Mouse (Mus musculus) MEL (cell line): ENCODE results near the gene Tarbp1.

Source experiments
- CTCF ChIP-seq, 3 experiments: IDR thresholded peaks in 2 of 3; conservative IDR thresholded peaks in 1 of 3; 2 replicates each; pipeline ENCODE4 v1.5.1; 2011 to 2012; ENCODE audit warnings: low read length in 3 of 3, low read depth in 2 of 3, mild to moderate bottlenecking in 2 of 3, improper control_type of control experiment in 1 of 3, inconsistent platforms in 1 of 3, mixed read lengths in 1 of 3, moderate library complexity in 1 of 3; ENCODE audit not compliant: control insufficient read depth in 1 of 3, insufficient read depth in 1 of 3, poor library complexity in 1 of 3, severe bottlenecking in 1 of 3
- NELFE ChIP-seq: IDR thresholded peaks from 2 replicates; pipeline ENCODE4 v1.6.1; 2011; ENCODE audit warnings: low read depth, low read length, improper control_type of control experiment
- POLR2A ChIP-seq, 2 experiments: IDR thresholded peaks; 2 replicates each; pipeline ENCODE4 v1.6.1; 2011 to 2012; ENCODE audit warnings: low read length in 2 of 2, mild to moderate bottlenecking in 2 of 2, control low read depth in 1 of 2, improper control_type of control experiment in 1 of 2, low read depth in 1 of 2, moderate library complexity in 1 of 2; ENCODE audit not compliant: control insufficient read depth in 1 of 2, insufficient read depth in 1 of 2, poor library complexity in 1 of 2
- RCOR1 ChIP-seq: IDR thresholded peaks from 2 replicates; pipeline ENCODE4 v1.6.1; 2012; ENCODE audit warnings: low read depth, mild to moderate bottlenecking, inconsistent platforms, low read length, improper control_type of control experiment
- TBP ChIP-seq: IDR thresholded peaks from 2 replicates; pipeline ENCODE4 v1.8.0; 2011; ENCODE audit warnings: low read depth, low read length, improper control_type of control experiment
- USF1 ChIP-seq: IDR thresholded peaks from 2 replicates; pipeline ENCODE4 v1.6.1; 2014; ENCODE audit warnings: low read depth, mild to moderate bottlenecking, inconsistent platforms, low read length, improper control_type of control experiment, moderate library complexity
- ZNF384 ChIP-seq: IDR thresholded peaks from 2 replicates; pipeline ENCODE4 v1.6.1; 2012; ENCODE audit warnings: low read depth, mild to moderate bottlenecking, inconsistent platforms, low read length, improper control_type of control experiment

GRCm38 (mm10) chr8:126405030-126405429 lies 69.8 kb downstream of the Tarbp1 start:
- TF ChIP-seq CTCF (IDR thresholded peaks at IDR 0.05 in 2 of 3, conservative IDR thresholded peaks at IDR 0.05 in 1 of 3; ENCODE audit: control insufficient read depth in 1 of 3, insufficient read depth in 1 of 3, low read depth in 2 of 3, low read length in 3 of 3, poor library complexity in 1 of 3, severe bottlenecking in 1 of 3) (no peak), POLR2A (IDR thresholded peaks at IDR 0.05; ENCODE audit: control insufficient read depth in 1 of 2, insufficient read depth in 1 of 2, low read depth in 1 of 2, low read length in 2 of 2, poor library complexity in 1 of 2) (no peak), ZNF384 (no peak), NELFE (no peak), TBP (no peak), USF1 (no peak), RCOR1 (no peak)
